Mouse (Mus musculus) common myeloid progenitor, adult 5-6 weeks (primary cell): Measurements from ENCODE around the gene Nipal4. TPM values are rescaled to one million over a fixed set of nuclear protein-coding genes. Genes with fewer than 3 reads are reported as not detected.
"Not testable (repeated sequence)": the region's sequence is repeated elsewhere in the genome, so short reads cannot be mapped to it uniquely, and the experiment has no call there.

Experiments
- ATAC-seq: replicated peaks from 2 replicates; pipeline ENCODE4 v1.8.0; 2016; ENCODE audit warnings: low read depth, mild to moderate bottlenecking, moderate TSS enrichment, inconsistent platforms; ENCODE audit not compliant: poor library complexity, severe bottlenecking
- total RNA-seq: library from RNA; stranded (forward); fragments of 200-1000, 187-1606 nt; gene quantifications from 2 replicates; pipeline ENCODE4 v1.2.3, GENCODE M21; 2017

Gene Nipal4
- total RNA-seq = not detected in 2 replicates

- no peak for ATAC-seq
Measured at GRCm38 (mm10) chr11:46165866-46166585, at the start of gene Nipal4. Nipal4 (minus strand) TSS chr11:46166508.

- peak; percentile 85 for ATAC-seq
Measured at GRCm38 (mm10) chr11:46215354-46215753, 49.0 kb upstream of the Nipal4 start.

- ATAC-seq = no peak
Measured at GRCm38 (mm10) chr11:46214368-46215230, 48.3 kb upstream of the Nipal4 start.

GRCm38 (mm10) chr11:46213844-46214243 is 47.5 kb upstream of the Nipal4 start:
- ATAC-seq = no peak

GRCm38 (mm10) chr11:46211858-46212257 is 45.5 kb upstream of the Nipal4 start:
- no peak for ATAC-seq

GRCm38 (mm10) chr11:46209884-46210283 is 43.6 kb upstream of the Nipal4 start:
- ATAC-seq = no peak

- no peak for ATAC-seq
Measured at GRCm38 (mm10) chr11:46205639-46206409, 39.5 kb upstream of the Nipal4 start.

GRCm38 (mm10) chr11:46204841-46205240 is 38.5 kb upstream of the Nipal4 start:
- ATAC-seq = no peak

- no peak for ATAC-seq
Measured at GRCm38 (mm10) chr11:46202547-46202887, 36.2 kb upstream of the Nipal4 start.

GRCm38 (mm10) chr11:46201636-46202546 is 35.6 kb upstream of the Nipal4 start:
- no peak for ATAC-seq

GRCm38 (mm10) chr11:46200664-46201063 is 34.4 kb upstream of the Nipal4 start:
- no peak for ATAC-seq

GRCm38 (mm10) chr11:46194175-46194574 is 27.9 kb upstream of the Nipal4 start:
- ATAC-seq = no peak

GRCm38 (mm10) chr11:46188283-46188682 is 22.0 kb upstream of the Nipal4 start:
- ATAC-seq = no peak

GRCm38 (mm10) chr11:46185486-46185885 is 19.2 kb upstream of the Nipal4 start:
- ATAC-seq = no peak

- no peak for ATAC-seq
Measured at GRCm38 (mm10) chr11:46184946-46185345, 18.6 kb upstream of the Nipal4 start.

- not testable (repeated sequence) for ATAC-seq
Measured at GRCm38 (mm10) chr11:46182031-46182430, 15.7 kb upstream of the Nipal4 start.

GRCm38 (mm10) chr11:46177246-46178043 is 11.1 kb upstream of the Nipal4 start:
- ATAC-seq = no peak

- no peak for ATAC-seq
Measured at GRCm38 (mm10) chr11:46176155-46176554, 9.8 kb upstream of the Nipal4 start.

- ATAC-seq = no peak
Measured at GRCm38 (mm10) chr11:46172128-46172527, 5.8 kb upstream of the Nipal4 start.
